Mouse (Mus musculus): ENCODE measurements at regions not wholly inside any gene's neighbourhood (a gene's known extent, or its start where the extent isn't known, plus 50 kb on each side); places are given as distances from the start of the nearest gene placed in this dataset.
A peak's percentile ranks its signal among the peaks of the same experiment; 100 is the strongest.
"Not testable (repeated sequence)": the region's sequence is repeated elsewhere in the genome, so short reads cannot be mapped to it uniquely, and the experiment has no call there.

DNA sequence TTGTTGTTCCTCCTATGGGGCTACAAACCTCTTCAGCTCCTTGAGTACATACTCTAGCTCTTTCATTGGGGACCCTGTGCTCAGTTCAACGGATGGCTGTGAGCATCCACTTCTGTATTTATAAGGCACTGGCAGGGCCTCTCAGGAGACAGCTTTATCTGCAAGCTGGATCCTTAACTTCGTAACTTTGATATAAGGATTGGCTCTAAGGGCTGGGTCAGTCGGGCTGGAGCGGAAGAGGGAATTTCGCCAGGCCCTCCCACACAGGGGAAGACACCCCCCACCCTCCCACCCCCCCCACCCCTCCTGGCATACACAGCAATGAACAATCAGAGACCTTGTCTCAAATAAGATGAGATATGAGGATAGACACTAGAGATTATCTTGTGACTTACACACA lies 304.3 kb upstream of the Chordc1 start:
- no peaks in the 10 kb centered on the region for H3K9me3 ChIP-seq (replicated peaks)
- whole genome bisulfite sequencing = 72% methylated on average over 5 of the region's 5 CpGs

DNA sequence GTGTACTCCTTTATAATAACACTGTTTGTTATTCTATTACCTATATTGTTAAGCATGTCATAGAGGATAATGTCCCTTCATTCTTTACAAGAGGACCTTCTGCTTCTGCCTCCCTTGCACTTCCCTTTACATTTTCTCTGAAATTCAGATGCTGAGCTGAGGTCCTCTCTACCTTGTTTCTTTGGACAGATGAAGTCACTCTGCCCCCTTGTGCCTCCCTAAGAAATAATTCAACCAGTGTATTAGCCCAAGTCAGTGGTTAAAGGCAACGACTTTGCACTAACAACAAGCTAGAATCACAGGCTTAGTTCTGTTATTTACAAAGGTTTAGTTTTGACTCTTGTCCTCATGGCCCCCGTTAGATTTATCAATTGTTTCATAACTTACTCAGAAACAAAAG lies 289.4 kb upstream of the Chordc1 start:
- Histone ChIP-seq H3K36me3 (ENCODE audit: poor library complexity, severe bottlenecking) (no peaks in the 10 kb centered on the region), H3K9ac (no peak overlapping the region), H3K27ac (no peak overlapping the region), H3K27me3 (no peaks in the 10 kb centered on the region), H3K9me3 (replicated peaks) (no peaks in the 10 kb centered on the region), H3K4me3 (no peak overlapping the region), H3K4me1 (no peaks in the 10 kb centered on the region), H3K4me2 (no peak overlapping the region)
- WGBS = 44% methylated on average over 2 of the region's 2 CpGs
- ATAC-seq = peak; percentile 67

More for the DNA sequence above, 304.3 kb upstream of the Chordc1 start:
- H3K4me1 ChIP-seq = no peaks in the 10 kb centered on the region
- H3K27me3 ChIP-seq = no peaks in the 10 kb centered on the region
- no peak overlapping the region for H3K4me2 ChIP-seq
- ATAC-seq = no peak
- H3K9ac ChIP-seq = no peak overlapping the region
- H3K27ac ChIP-seq = no peak overlapping the region
- H3K36me3 ChIP-seq (ENCODE audit: poor library complexity, severe bottlenecking) = no peaks in the 10 kb centered on the region
- H3K4me3 ChIP-seq = no peak overlapping the region

DNA sequence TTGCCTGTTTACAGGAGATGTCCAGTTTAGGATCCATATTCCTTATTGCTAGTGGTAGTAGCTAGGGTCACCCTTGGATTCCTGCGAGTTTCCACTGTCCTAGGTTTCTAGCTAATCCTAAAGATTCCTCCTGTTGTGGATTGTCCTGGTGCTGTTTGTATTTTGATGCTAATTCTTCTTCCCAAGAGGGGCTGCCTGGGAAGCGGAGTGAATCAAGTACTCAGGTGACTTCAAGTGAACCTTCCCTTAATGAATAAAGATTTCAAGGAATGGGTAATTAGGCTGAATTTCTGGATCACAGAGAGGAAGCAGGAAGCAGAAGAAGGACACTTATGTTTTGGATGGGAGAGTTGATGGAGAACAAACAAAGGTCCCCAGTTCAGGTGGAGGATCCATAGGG lies 250.6 kb upstream of the Chordc1 start:
- H3K27ac ChIP-seq = no peak overlapping the region
- no peak for ATAC-seq
- no peak overlapping the region for H3K9ac ChIP-seq
- no peak overlapping the region for H3K4me3 ChIP-seq
- no peaks in the 10 kb centered on the region for H3K4me1 ChIP-seq
- no peaks in the 10 kb centered on the region for H3K9me3 ChIP-seq (replicated peaks)
- 59% methylated on average over 2 of the region's 2 CpGs for WGBS
- H3K36me3 ChIP-seq (ENCODE audit: poor library complexity, severe bottlenecking) = no peaks in the 10 kb centered on the region
- no peak overlapping the region for H3K4me2 ChIP-seq
- H3K27me3 ChIP-seq = no peaks in the 10 kb centered on the region

DNA sequence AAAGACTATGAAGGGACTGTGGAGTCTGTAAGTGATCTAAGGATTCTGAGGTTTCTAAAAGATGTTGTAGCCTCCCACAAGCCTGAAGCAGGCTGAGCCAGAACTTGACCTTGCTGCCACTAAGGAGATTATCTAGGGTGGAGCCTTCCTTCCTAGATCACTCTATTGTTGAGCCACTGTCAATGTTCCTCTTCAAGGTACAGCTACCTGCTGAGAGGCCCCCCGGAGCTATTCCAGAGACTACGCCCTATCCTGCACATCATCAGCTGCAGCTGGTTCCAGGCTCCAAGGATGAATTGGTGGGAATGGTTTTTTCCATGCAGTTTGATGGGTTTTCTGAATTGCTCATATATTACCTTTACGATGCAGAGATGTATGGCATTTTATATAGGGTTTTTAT lies 249.3 kb upstream of the Chordc1 start:
- ATAC-seq; H3K27me3 ChIP-seq; H3K4me3 ChIP-seq; H3K4me2 ChIP-seq; H3K9me3 ChIP-seq (replicated peaks); H3K9ac ChIP-seq; H3K4me1 ChIP-seq; H3K27ac ChIP-seq; H3K36me3 ChIP-seq (ENCODE audit: poor library complexity, severe bottlenecking): not testable (repeated sequence)
- 87% methylated on average over 3 of the region's 3 CpGs for WGBS

DNA sequence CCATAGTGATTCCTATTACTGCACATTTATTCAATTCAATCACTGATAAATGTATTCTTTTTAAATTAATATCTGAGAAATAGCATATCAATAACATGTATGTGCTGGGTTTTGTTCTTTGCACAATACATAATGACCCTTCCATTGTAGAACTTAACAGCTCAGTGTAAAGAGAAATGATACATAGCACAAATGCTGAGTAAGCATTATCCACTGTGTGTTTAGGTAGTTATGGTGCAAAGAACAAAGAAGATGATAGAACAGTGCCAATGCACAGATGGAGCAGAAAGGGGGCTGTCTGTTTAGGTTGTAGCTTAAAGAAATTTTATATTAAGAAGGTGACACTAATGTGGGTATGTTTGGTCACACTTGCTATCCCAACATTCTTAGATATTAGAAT lies 215.0 kb upstream of the Chordc1 start:
- no peak for ATAC-seq
- Histone ChIP-seq H3K27me3 (no peaks in the 10 kb centered on the region), H3K4me3 (no peak overlapping the region), H3K27ac (no peak overlapping the region), H3K36me3 (ENCODE audit: poor library complexity, severe bottlenecking) (no peaks in the 10 kb centered on the region), H3K4me1 (no peaks in the 10 kb centered on the region), H3K9ac (no peak overlapping the region), H3K4me2 (no peak overlapping the region), H3K9me3 (replicated peaks) (no peaks in the 10 kb centered on the region)

DNA sequence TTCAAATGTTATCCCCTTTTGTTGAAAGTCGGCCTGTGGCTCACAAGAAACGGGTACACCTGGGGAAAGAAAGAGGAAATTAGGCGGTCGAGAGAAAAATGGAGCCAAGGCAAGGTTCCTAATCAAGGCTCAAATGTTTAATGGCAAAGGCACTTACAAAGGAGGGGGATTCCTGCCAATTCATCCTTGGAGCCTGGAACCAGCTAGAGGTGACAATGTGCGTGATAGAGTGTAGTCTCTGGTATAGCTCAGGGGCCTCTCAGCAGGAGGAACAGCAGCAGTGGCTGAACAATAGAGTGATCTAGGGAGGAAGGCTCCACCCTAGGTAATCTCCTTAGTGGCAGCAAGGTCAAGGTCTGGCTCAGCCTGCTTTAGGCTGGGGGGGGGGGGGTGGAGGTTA lies 213.5 kb upstream of the Chordc1 start:
- H3K9ac ChIP-seq; ATAC-seq; H3K36me3 ChIP-seq (ENCODE audit: poor library complexity, severe bottlenecking); H3K27ac ChIP-seq; H3K4me2 ChIP-seq; H3K4me3 ChIP-seq; H3K4me1 ChIP-seq; H3K27me3 ChIP-seq; H3K9me3 ChIP-seq (replicated peaks): not testable (repeated sequence)
- 82% methylated on average over 5 of the region's 5 CpGs for WGBS

DNA sequence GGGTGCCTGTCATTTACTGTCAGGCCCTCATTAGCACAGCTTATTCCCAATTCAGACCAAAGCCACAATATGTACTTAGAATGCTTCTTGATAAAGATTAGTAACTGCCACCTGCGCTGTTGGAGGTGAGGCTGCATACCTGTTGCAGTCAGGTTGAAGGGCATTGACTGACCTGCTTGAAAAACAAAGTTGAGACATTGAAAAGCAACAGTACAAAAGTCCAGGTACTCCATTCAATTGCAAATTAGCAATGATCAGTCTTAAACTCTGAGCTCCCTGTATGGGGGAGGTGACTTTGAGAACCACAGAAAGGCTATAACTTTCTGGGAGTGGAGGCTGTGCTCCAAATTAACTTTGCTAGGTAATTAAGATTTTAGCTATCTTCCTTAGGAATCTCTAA lies 212.8 kb upstream of the Chordc1 start:
- not testable (repeated sequence) for H3K27ac ChIP-seq; ATAC-seq; H3K9me3 ChIP-seq (replicated peaks); H3K4me1 ChIP-seq; H3K27me3 ChIP-seq; H3K9ac ChIP-seq; H3K4me2 ChIP-seq; H3K4me3 ChIP-seq; H3K36me3 ChIP-seq (ENCODE audit: poor library complexity, severe bottlenecking)
- WGBS = 88% methylated on average over 1 of the region's 1 CpGs
